Mouse (Mus musculus): ENCODE results near the gene Crispld2. TPM values are rescaled to one million over a fixed set of nuclear protein-coding genes. Genes with fewer than 3 reads are reported as not detected.

Crispld2 gene
- total RNA-seq, 2 experiments from 2014 or later: 16.9 to 17.6 TPM

DNA sequence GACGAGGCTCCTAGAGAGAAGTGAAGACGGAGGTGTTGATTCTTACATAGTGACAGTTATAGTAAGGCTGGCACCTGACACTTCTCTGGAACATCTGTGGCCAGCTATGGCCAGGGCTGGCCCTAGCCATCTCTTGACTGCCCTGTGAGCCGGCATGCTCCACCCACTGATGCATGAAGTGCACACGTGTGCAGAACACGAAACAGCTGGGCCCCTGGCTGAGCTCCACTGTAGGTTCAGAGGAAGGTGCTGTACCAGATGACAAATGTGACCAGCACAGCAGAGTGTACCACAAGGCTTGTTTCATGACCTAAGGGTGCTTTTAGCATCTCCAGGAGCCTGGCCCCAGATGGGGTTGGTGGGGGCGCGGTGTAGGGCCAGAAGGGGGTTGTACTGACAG lies 1.9 kb downstream of the Crispld2 start:
- no peak for DNase-seq
- intact Hi-C loops (cut with DNase I): loop anchor here (5.0 kb wide), 1 partner anchor 78 kb away; no protein-coding TSS in a partner anchor

DNA sequence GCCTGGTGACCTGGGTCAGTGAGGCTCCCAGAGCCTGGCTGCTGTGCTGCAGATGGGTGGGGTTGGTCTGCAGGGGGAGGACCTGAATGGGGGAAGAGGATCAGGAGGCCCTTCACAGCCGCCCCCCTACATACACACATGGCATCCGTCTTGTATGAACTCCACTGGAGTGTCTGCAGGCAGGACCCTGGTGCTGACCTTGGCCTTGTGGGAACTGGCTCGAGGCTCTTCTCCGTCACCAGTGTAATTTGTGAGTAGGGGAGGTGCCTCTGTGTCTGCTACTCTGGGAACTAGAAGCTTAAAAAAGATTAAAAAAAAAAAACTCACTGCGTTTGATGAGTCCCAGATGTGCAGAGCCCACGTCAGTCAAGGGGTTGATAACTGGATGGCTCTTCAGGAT lies 2.3 kb downstream of the Crispld2 start:
- DNase-seq: no peak
- intact Hi-C loops (cut with DNase I): loop anchor here (5.0 kb wide), 1 partner anchor 78 kb away; no protein-coding TSS in a partner anchor

DNA sequence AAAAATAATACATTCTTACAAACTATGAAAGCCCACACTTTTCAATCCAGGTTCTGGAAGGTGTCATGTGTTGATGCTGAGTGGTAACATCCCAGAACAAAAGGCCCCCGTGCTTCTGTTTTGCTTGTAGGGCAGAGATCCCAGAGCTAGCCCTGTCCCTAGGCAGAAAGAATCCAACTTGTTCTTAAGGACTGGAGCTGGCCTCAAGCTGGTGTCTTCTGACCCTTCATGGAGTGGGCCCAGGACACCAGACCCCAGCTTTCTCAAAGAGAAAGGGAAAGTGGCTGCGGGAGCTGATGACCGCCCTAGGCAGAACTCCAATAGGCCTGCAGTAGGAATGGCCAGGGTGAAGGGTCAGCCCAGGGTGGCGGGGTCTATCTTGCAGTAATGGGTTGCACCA lies 5.0 kb downstream of the Crispld2 start:
- intact Hi-C loops (cut with DNase I): no loop called here
- DNase-seq: no peak

DNA sequence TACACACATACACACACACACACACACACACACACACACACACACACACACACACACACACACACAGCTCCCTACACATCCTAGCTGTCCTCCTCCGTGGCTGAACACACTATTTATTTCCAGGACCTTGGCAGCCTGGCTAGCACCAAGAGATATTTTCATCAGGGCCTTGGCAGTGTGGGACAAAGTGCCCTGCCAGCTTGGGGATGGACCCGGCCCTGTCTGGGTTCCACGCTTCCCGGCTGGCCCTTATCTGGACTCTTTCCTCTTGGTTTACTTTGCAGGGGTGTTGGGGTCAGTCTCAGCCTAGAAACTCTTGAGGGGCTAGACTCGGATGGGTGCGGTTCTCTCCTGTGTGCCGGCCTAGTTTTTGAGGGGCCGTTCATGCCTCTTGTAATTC lies 8.2 kb downstream of the Crispld2 start:
- DNase-seq: peak in 1 of 2 experiments; percentile 52
- intact Hi-C loops (cut with DNase I): no loop called here

DNA sequence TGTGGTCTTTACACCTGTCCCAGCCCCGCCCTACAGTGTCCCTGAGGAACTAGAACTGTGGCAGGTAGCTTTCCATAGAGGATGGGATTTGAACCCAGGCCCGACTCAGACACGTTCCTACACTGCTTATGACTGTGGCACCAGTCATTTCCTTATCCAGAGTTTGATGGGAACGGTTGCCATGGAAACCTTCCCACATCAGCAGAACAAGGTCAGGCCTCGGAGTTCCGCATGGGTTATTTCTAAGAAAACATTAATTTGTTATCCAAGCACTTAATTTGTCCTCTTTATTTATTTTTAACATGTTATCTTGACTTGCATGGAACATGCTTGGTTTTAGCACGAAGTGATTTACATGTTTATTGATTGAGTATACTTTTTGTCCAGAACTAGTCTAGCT lies 9.5 kb downstream of the Crispld2 start:
- no peak for DNase-seq
- intact Hi-C loops (cut with DNase I): no loop called here

DNA sequence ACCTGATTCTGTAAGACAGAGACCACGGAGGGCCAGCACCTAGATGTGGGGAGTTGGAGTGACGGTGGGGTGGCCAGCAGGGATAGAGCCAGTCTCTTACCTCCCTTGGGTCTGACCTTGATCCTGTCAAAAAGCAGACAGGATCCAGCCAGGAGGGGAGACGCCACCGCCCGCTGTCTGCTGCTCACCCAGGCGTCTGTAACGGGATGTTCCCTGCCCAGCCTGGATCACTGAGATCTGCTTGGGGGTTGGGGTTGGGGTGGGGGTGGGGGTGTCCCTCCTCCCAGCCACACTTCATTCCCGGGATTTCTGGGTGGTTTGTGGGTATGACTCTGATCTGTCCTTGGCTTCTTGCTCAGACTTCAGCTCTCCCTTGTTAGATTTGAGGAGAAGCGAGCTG lies 10.1 kb downstream of the Crispld2 start:
- no peak for DNase-seq
- intact Hi-C loops (cut with DNase I): no loop called here

DNA sequence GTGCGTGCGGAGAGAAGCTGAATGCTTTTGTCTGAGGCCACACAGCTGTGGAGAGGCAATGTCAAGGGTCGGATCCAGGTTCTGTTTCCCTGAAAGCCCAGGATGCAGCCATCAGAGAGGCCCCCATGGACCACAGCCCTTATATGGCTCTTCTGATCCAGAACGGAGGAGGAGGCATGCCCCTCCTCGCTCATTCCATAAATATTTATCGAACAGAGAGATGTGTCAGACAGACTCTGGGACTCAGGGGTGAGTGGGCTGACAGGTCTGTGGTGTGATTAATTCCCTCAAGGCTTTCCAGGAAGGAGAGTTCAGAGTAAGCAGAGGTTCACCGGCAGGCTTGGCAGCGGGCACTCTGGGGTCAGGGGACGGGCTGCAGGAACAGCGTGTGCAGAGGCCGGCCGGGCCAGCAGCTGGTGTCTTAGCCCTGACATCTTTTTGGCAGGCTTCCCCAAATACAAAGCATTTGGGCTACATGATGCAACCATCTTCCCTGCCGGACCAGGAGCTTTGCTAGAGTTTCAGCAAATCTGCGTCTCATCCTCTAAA lies 12.0 kb downstream of the Crispld2 start:
- intact Hi-C loops (cut with DNase I): no loop called here
- DNase-seq: peak; percentile 60 to 65

DNA sequence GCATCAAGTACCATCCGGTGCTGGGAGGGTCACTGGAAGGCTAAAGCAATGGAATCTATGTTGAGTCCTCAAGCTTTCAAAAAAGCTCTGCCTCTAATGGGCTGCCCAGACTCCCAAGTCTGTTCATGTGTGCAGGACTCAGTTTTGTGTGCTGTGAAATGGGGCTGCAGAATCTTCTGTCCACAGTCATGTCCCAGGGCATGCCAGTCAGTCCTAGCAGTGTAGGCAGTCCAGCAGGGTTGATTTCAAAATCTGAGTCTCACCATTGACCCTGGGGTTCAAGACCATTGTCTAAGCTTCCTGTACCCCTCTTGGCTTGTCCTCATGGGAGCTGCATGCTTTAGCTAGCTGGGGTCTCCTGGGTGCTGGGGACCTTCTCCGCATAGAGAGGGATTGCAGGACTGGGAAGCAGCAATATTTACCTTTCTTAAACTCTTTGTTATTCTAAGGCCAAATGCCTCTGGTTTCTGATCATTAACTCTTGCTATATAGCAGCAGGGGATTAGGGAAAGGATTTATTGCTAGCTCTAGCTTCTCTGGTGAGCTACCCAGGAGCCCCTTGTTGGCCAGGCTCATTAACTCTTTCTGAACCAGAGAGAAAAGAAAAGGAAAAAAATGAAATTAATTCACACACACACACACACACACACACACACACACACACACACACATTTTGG lies 12.6 kb downstream of the Crispld2 start:
- no peak for DNase-seq
- intact Hi-C loops (cut with DNase I): no loop called here

DNA sequence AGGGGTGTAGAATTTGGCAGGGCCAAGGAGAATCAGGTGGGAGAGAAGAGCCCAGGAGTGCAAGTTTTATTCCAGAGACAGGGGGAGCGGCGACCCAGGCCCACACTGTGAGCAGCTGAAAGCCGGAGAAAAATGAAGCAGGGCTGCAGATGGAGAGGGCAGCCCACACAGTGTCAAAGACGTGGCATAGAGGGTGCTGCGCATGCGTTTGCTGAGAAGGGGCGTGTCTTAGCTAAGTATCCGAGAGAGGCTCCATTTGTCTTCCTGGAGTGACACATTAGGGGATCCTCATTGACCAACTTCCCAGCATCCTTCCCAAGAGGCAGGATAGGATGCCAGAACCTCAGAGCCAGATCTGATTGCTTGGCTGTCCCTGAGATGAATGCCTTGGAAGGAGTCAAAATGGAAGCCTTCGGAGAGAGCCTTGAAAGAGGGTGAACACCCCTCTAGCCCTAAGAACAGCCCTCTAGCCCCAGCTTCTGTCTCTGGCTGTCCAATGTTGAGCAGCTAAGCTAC lies 14.5 kb downstream of the Crispld2 start:
- intact Hi-C loops (cut with DNase I): no loop called here
- DNase-seq: peak in 1 of 2 experiments; percentile 44

DNA sequence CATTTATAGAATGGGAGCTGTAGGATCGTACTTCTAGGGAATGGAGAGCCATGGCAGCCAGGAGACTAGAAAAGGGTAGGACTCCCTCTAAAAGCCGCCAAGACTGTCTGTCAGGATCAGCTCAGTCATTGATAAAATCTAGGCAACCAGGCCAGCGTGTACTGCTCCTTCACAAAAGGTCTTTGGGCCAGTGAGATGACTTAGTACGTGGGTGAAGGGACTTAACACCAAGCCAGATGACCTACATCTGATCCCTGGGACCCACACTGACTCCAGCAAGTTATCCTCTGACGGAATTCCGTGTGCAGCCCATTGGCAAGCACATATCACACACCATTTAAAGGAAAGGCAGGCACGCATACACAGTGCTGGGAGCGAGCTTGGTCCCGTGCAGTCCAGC lies 14.9 kb downstream of the Crispld2 start:
- DNase-seq: no peak
- intact Hi-C loops (cut with DNase I): no loop called here

DNA sequence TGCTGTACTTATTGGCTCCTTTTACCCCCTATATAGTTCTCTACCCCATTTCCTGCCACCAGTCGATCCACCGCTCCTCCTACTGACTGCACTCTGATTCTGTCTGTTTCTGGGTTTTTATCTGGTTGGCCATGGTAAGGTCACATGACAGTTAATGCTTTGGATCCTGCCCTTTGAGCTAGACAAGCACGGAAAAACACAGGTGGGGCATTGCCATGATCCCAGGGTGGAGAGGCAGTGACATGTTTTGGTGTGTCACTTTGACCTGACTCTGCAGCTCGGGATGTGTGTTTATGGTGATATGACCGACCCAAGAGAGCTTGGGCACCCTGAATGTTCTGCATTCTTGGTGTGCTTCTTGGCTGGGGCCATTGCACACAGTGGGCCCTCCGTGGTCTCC lies 17.0 kb downstream of the Crispld2 start:
- no peak for DNase-seq
- intact Hi-C loops (cut with DNase I): no loop called here

DNA sequence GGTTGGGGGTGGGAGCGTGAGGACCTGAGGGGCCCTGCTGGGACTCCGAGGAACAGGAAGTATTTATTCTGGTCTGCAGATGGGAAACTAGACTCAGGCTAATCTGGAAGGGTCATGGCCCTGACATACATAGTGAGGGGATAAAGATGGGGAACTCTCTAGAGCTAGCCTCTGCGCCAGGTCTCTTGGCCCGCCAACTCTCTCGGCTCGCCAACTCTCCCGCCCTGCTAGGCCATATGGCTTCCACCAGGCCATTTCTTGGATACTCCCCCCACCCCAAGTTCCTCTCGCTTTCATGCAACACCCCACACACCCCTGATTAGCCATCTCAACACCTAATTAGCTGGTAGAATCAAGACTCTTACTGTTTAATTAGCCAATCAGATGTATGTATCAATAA lies 20.3 kb downstream of the Crispld2 start:
- intact Hi-C loops (cut with DNase I): no loop called here
- DNase-seq: no peak

DNA sequence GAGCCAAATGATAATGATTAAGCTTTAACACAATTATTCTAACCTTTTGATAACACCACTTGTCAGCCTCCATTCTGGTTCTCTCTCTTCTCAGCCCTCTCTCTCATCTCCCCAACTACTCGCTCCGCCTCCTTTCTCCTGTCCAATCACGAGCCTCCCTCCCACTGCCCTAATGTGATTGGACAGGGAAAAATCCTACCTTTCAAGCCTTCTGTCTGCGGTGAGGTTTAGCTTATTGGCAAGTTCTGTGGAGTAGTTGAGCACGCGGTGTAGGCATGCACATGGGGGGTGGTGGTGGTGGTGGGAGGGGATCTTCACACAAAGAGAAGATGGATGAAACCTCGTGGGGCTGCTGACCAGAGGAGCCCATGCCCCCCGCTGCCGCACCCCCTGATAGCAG lies 20.7 kb downstream of the Crispld2 start:
- DNase-seq: no peak
- intact Hi-C loops (cut with DNase I): no loop called here

DNA sequence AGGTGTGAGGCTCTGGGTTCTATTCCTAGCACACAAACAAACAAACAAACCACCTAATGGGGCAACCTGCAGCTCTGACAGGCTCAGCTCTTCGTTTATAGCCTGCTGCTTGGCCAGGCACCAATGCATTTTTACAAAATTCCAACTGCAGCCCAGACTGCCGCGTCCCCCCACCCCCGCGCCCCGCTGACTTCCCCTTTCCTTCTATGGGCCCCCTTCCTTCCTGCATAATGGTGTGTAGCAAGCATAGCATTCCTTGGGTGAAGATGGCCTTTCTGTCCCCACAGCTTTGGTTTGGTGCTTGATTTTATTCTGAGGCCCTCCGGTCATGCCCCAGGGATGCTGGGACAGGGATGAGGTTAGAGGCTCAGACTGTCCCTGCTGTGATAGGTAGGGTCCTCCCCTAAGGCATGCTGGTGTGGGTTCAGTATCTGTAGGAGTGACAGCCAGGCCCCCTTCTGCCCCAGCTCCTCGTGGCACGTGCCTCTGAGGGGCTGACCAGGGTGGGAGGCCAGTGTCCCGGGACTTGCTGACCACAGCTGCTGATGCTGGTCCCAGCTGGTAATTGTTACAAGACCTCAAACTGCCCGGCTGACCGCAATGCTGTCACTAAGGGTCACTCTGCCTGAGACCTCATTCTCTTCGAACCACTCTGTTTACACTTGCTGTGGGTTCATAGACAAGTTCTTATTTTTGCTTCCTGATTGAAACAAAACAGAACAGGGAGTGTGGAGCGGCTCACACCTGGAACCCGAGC lies 22.2 kb downstream of the Crispld2 start:
- DNase-seq: no peak
- intact Hi-C loops (cut with DNase I): no loop called here

DNA sequence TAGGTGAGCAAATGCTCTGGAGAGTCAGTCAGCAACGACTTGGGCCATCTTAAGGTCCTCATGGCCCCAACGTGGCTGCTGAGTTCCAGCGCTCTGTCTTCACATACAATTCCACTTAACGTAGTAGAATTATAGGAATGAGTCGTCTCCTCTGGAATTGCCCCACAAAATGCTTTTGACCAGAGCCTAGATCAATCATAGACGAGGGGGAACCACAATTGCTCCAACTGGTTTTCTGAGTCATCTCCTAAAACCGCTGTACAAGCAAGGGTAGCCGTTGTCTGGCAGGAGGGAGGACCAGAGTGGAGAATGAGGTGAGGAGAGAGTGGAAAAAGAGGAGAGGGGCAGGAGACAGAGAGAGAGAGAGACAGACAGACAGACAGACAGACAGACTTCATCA lies 23.7 kb downstream of the Crispld2 start:
- intact Hi-C loops (cut with DNase I): no loop called here
- DNase-seq: no peak

DNA sequence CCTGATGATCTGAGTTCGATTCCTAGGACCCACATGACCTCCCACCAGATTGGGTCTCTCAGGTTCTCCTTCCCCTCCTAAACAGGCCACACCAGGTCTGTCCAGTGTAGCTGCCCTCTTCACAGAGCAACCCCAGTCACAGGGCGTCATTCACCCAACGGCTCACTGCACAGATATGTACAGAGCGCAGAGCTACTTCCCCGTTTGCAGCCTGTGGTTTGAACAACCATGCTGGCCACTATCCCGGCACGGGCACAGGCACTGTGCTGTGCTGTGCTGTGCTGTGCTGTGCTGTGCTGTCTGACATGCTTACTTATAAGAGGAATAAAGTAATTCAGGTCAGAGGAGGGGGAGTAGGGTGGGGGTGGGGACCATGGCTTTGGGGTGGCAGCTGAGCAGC lies 24.2 kb downstream of the Crispld2 start:
- no peak for DNase-seq
- intact Hi-C loops (cut with DNase I): no loop called here

DNA sequence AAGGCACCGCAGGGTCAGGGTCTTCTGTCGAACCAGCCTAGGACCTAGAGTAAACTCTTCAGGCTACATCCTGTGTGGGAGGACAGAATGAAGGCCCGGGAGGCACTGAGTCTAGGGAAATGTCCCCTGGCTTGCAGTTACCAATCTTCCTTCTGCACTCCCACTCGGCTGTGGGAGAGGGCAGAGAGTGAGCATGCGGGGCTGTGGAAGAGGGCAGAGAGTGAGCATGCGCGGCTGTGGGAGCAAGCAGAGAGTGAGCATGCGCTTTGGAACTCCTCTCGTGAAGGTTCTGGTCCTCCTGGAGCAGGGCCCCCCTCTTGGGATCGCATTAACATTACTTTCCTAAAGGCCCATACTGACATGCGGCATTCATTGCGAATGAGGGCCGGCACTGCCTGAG lies 25.1 kb downstream of the Crispld2 start:
- intact Hi-C loops (cut with DNase I): no loop called here
- no peak for DNase-seq

DNA sequence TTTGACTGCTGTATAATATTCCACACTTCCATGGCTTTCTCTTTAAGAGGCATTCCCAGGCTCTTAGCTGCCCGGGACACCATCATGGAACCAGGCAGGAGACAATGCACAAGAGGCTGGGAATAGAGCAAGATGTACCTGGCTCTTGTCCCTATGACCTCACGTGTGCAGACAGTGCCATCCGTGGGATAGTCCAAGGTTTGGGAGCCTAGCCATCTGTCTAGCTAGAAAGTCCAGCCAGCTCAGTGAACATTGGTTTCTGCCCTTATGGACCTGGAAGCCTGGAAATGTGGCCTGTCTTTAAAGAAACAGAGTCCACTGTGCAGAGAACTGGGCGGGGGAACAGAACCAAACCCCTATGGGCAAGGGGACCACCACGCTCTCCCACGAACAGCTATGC lies 25.5 kb downstream of the Crispld2 start:
- intact Hi-C loops (cut with DNase I): no loop called here
- no peak for DNase-seq

DNA sequence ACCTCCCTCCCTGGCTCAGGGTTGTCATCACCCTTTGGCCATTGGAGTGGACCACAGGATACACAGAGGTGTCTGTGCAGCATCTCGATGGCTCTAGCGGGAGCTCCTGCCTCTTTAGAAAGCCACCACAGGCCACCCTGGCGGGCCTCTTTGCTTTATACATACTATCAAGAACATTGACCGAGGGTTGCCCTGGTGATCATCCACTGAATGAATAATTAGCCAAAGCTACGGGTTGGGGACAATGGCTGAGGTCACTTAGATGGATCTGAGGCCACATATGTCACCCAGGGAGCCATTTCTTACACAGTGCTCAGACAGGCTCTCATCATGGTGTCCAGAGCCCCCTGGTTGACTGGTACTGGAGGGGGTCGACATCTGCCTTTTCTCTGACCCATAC lies 26.1 kb downstream of the Crispld2 start:
- no peak for DNase-seq
- intact Hi-C loops (cut with DNase I): no loop called here

DNA sequence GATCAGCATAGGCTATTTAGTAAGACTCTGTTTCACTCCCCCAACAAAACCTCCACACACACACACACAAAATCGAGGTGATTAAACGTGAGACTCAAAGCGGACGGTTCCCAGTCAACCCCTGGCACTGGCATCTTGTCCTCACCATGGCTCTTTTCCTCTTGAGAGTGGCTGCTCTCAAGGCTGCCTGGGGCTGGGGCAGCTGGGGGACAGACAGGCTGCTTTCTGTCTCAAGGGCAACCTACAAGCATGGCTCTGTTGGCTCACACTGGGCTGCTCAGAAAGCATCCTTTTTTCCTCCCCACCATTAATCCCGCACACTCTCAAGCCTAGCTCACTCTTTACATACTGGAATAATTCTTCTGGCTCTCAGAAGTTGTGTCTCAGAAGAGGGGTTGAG lies 27.1 kb downstream of the Crispld2 start:
- DNase-seq: no peak
- intact Hi-C loops (cut with DNase I): no loop called here

DNA sequence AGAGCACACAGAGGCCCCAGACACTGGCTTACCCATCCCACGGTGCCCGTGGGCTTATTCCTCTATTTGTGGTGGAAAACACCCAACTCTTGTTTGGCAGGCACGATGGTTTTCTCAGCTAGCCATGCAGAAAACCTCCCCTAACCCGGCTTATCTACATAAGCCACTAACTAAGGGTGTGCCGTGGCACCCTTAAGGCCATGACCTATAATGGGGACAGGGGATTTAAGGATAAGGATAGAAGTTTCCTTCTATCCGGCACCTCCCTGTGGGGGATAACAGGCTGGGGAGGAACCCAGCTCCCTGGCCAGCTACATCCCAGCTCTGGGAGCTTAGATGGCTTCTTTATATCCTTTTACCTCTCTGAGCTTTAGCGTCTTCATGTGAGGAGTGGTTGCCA lies 28.1 kb downstream of the Crispld2 start:
- intact Hi-C loops (cut with DNase I): no loop called here
- no peak for DNase-seq

DNA sequence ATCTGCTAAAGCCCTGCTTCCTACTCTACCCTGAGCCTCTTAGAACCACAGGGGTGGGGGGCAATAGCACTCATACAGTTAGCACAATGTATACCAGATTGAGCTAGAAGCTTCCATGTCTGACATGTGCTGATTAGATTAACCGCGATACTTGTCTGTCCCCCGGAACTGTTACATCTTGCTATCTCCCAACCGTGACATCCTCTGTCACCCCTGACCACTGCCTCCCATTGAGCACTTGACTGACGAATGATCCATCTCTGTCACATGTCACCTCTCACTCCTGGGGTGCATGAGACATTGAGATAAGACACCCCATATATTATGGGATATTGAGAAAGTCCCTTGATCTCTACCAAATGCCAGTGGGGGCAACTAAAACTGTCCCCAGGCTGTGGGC lies 34.0 kb downstream of the Crispld2 start:
- intact Hi-C loops (cut with DNase I): no loop called here
- DNase-seq: no peak

Measured in heart, postnatal 14 days (tissue).